Mouse (Mus musculus) heart, embryonic 12.5 days (tissue): ENCODE results near the gene Pik3cb. TPM values are rescaled to one million over a fixed set of nuclear protein-coding genes. Genes with fewer than 3 reads are reported as not detected.

Source experiments
- ATAC-seq: fragments of 200-750 bp; cut with Nextera tagmentation; 2 replicates; pipeline ENCODE4 v1.8.0; 2017; ENCODE audit warnings: moderate TSS enrichment, moderate library complexity; ENCODE audit not compliant: insufficient number of reproducible peaks, low FRiP score
- H3K27ac ChIP-seq: fragments of 300-500 bp; sonication (generic); 2 replicates; pipeline ENCODE4 v1.5.1; 2016; ENCODE audit warnings: mild to moderate bottlenecking, moderate library complexity; ENCODE audit not compliant: poor library complexity, severe bottlenecking
- H3K27me3 ChIP-seq: fragments of 300-500 bp; sonication (generic); replicated peaks from 2 replicates; pipeline ENCODE4 v1.6.1; 2016; ENCODE audit warnings: mild to moderate bottlenecking, moderate library complexity
- H3K36me3 ChIP-seq: fragments of 300-500 bp; sonication (generic); 2 replicates; pipeline ENCODE4 v1.6.1; 2016; ENCODE audit warnings: mild to moderate bottlenecking, moderate library complexity
- H3K4me1 ChIP-seq: fragments of 300-500 bp; sonication (generic); replicated peaks from 2 replicates; pipeline ENCODE4 v1.6.1; 2016; ENCODE audit warnings: mild to moderate bottlenecking
- H3K4me2 ChIP-seq: fragments of 300-500 bp; sonication (generic); 2 replicates; pipeline ENCODE4 v1.6.1; 2016; ENCODE audit warnings: mild to moderate bottlenecking, moderate library complexity
- H3K4me3 ChIP-seq: fragments of 300-500 bp; sonication (generic); 2 replicates; pipeline ENCODE4 v1.5.1; 2016; ENCODE audit warnings: mild to moderate bottlenecking
- H3K9ac ChIP-seq: fragments of 300-500 bp; sonication (generic); 2 replicates; pipeline ENCODE4 v1.6.1; 2016; ENCODE audit warnings: mild to moderate bottlenecking, moderate library complexity
- H3K9me3 ChIP-seq: fragments of 300-500 bp; sonication (generic); replicated peaks from 2 replicates; pipeline ENCODE4 v1.6.1; 2016; ENCODE audit warnings: mild to moderate bottlenecking, moderate library complexity
- WGBS: fragments of 180-500 bp; shearing (Covaris S2); methylation state at CpG from one replicate; pipeline ENCODE4 v1.1.7; 2016; 5-methylcytosine and 5-hydroxymethylcytosine counted together
- polyA plus RNA-seq: library from polyadenylated mRNA; unstranded; fragments of >200 nt; fragmentation: Nextera tagmentation; extraction: Ambion mirVana; gene quantifications from 2 replicates; pipeline ENCODE4 v1.2.1, GENCODE M21; 2016

The Pik3cb gene
- polyA plus RNA-seq, 1 experiment from 2014 or later: 2.5 TPM

DNA sequence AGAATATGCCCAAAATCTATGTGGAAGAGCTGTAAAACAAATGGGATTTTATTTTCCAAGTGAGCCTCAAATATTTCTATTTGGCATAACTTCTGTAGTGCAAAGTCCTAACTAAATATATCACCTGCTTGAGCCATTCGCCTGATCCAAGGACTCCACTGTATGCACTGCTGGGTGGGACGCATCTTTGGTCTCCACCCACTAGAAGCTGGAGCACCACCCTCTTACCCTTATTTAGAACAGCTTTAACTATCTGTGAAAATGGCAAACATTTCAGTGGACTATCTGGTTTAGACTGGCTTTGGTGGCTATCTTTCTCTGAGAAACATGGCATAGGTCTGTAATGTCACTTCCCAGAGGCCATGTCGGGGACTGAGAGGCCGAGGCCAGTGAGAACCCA, 97.8 kb downstream of the Pik3cb start:
- no peak for ATAC-seq
- WGBS: 87% methylated on average over 4 of the region's 4 CpGs

DNA sequence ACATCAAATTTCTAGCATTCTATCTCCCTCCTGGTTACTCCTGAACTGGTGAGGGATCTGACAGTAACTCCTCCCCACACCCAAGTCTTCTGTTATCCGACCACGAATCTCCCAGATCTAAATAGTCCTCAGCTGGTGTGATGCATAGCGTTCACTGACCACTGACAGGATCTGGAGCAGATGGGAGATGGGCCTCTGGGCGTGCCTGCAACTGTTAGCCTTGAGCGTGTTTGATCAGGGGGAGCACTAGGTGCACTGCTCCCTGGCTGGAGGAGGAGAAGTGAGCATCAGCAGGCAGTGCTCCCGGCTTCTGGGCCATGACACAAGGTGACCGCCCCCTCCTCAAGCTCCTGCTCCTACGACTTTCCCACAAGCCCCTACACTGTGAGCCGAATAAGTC, 98.4 kb downstream of the Pik3cb start:
- WGBS: 81% methylated on average over 9 of the region's 9 CpGs
- Histone ChIP-seq H3K36me3 (peaks cover 30% of the 10 kb centered on the region), H3K27ac (no peak overlapping the region), H3K4me3 (no peak overlapping the region), H3K9ac (no peak overlapping the region), H3K4me1 (no peaks in the 10 kb centered on the region), H3K27me3 (no peaks in the 10 kb centered on the region), H3K9me3 (no peaks in the 10 kb centered on the region), H3K4me2 (no peak overlapping the region)
- no peak for ATAC-seq

More for the DNA sequence above, 97.8 kb downstream of the Pik3cb start:
- no peak overlapping the region for H3K4me3 ChIP-seq
- H3K4me1 ChIP-seq: no peaks in the 10 kb centered on the region
- H3K9ac ChIP-seq: no peak overlapping the region
- H3K4me2 ChIP-seq: no peak overlapping the region
- H3K27ac ChIP-seq: no peak overlapping the region
- peaks cover 30% of the 10 kb centered on the region for H3K36me3 ChIP-seq
- no peaks in the 10 kb centered on the region for H3K27me3 ChIP-seq
- no peaks in the 10 kb centered on the region for H3K9me3 ChIP-seq

DNA sequence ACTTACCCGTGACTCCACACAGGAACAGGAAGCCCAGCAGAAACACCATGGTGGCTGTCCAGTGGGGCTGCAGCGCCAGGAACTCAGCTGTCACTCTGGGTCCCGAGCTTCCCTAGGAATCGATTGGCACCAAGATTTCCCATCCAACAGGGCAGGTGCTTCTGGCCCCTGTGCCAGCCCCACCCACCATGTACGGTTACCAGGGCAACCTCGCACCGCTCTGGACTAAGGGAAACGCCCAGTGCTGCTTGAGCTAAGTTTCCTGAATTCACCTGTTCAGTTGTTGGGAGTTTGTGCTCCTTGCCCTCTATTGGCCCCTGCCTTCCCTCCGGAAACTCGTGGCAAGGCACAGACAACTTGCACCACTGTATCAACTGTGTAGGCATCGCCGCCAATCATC, 104.8 kb downstream of the Pik3cb start, which contains the start of gene Gm1123:
TSS of gene Gm1123 (minus strand) at position 141 of the 400 bp plus-strand sequence.
- 77% methylated on average over 12 of the region's 12 CpGs for WGBS

DNA sequence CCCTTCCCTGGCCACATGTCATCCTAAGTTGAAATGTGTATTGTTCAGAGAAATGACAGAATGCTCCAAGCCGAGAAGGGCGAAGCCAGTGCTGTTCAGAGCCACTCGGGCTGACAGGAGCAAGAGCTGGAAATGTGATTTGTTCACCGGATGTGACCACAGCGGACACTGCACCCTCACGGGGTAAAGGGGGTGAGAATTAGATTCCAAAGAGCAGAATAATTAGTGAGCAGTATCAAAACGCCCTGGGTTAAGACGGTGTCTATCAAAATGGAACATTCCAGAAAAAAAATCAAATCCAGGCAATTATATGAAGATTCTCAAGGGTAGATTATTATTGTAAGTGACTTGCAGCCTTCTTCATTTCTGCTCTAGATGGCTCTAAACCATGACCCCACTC, 106.3 kb downstream of the Pik3cb start:
- Histone ChIP-seq H3K9ac (no peak overlapping the region), H3K4me3 (no peak overlapping the region), H3K9me3 (0 out of 2 replicates have a peak, but pooled peaks cover 2% of the 10 kb centered on the region), H3K27ac (no peak overlapping the region), H3K4me1 (no peaks in the 10 kb centered on the region), H3K4me2 (no peak overlapping the region), H3K27me3 (no peaks in the 10 kb centered on the region), H3K36me3 (peaks cover 3% of the 10 kb centered on the region)
- WGBS: 91% methylated on average over 8 of the region's 8 CpGs
- no peak for ATAC-seq

More for the DNA sequence above, 104.8 kb downstream of the Pik3cb start, which contains the start of gene Gm1123:
- H3K27me3 ChIP-seq: no peaks in the 10 kb centered on the region
- H3K36me3 ChIP-seq: peaks cover 14% of the 10 kb centered on the region
- no peak within 1 kb of the TSS for H3K4me3 ChIP-seq
- ATAC-seq: 0 out of 2 replicates have a peak, but pooled peaks have one; percentile 22
- no peak within 1 kb of the TSS for H3K9ac ChIP-seq
- no peak within 1 kb of the TSS for H3K4me2 ChIP-seq
- 0 out of 2 replicates have a peak, but pooled peaks cover under 1% of the 10 kb centered on the region for H3K9me3 ChIP-seq
- H3K27ac ChIP-seq: no peak within 1 kb of the TSS
- no peaks in the 10 kb centered on the region for H3K4me1 ChIP-seq

DNA sequence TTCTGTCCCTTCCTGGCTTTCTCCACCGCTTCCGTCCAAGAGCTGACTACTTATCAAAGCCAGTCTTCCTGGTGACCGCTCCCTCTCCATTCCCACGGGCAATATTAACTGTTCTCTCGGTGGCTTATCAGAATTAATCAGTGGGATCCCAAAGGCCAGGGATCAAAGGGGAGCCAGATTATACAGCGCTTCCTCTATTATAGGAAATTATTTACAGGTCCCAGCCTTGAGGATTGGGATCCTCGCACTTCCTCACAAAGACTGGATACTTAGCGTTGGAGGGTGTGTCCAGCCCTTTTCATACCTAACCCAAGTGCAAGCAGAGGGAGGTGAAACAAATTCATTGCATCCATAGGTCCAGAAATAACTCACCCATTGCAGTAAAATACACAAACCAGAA, 108.4 kb downstream of the Pik3cb start:
- Histone ChIP-seq H3K27ac (no peak overlapping the region), H3K9ac (no peak overlapping the region), H3K36me3 (no peaks in the 10 kb centered on the region), H3K9me3 (0 out of 2 replicates have a peak, but pooled peaks cover 2% of the 10 kb centered on the region), H3K4me1 (no peaks in the 10 kb centered on the region), H3K4me2 (no peak overlapping the region), H3K27me3 (no peaks in the 10 kb centered on the region), H3K4me3 (no peak overlapping the region)
- WGBS: 61% methylated on average over 8 of the region's 8 CpGs
- no peak for ATAC-seq

DNA sequence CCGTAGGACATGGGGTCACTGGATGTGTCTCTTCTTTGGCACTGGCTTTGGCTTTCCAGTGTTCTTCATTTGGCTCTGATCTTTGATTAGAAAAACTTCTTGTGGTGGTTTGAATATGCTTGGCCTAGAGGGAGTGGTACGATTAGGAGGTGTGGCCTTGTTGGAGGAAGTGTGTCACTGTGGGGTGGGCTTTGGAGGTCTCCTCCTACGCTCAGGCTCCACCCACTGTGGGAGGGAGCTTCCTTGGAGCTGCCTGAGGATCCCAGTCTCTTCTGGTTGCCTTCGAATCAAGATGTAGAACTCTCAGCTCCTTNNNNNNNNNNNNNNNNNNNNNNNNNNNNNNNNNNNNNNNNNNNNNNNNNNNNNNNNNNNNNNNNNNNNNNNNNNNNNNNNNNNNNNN, 118.7 kb downstream of the Pik3cb start:
- no peaks in the 10 kb centered on the region for H3K4me1 ChIP-seq
- H3K4me3 ChIP-seq: no peak overlapping the region
- no peaks in the 10 kb centered on the region for H3K36me3 ChIP-seq
- H3K9ac ChIP-seq: no peak overlapping the region
- no peaks in the 10 kb centered on the region for H3K9me3 ChIP-seq
- H3K4me2 ChIP-seq: no peak overlapping the region
- no peaks in the 10 kb centered on the region for H3K27me3 ChIP-seq
- no peak for ATAC-seq
- WGBS: 81% methylated on average over 4 of the region's 4 CpGs
- no peak overlapping the region for H3K27ac ChIP-seq

DNA sequence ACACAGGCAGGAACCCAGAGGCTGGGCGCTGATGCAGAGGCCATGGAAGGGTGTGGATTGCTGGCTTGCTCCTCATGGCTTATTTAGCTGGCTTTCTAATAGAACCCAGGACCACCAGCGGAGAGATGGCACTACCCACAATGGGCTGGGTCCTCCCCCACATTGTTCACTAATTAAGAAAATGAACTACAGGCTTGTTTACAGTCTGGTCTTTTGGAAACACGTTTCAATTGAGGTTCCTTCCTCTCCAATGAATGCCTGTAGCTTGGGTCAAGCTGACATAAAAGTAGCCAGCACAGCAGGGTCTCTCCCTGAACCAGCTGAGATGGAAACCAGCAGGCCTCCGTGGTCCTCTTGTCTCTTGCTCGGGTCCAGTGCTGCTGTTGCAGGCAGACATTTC, 119.3 kb downstream of the Pik3cb start:
- H3K4me3 ChIP-seq: no peak overlapping the region
- ATAC-seq: no peak
- H3K9ac ChIP-seq: no peak overlapping the region
- H3K4me1 ChIP-seq: no peaks in the 10 kb centered on the region
- H3K36me3 ChIP-seq: no peaks in the 10 kb centered on the region
- WGBS: 55% methylated on average over 5 of the region's 5 CpGs
- no peaks in the 10 kb centered on the region for H3K9me3 ChIP-seq
- H3K27ac ChIP-seq: no peak overlapping the region
- no peaks in the 10 kb centered on the region for H3K27me3 ChIP-seq
- no peak overlapping the region for H3K4me2 ChIP-seq

DNA sequence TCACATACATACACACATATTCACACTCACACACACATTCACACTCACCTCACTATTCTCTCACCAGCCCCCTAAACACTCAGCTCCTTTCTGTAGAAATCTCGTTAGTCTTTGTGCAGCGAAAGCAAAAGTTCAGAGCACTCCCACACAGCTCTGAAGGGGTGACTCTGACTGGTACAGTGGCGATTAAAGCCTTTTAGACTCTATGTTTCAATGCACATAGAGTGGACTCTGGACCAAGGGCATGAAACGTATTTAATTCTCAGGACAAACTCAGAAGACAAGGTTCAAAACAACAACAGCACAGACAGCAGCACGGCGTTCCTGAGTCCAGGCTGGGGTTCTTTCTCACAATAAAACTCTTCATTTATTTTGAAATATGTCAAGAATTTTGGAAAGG, 122.7 kb downstream of the Pik3cb start:
- 74% methylated on average over 6 of the region's 6 CpGs for WGBS
- no peaks in the 10 kb centered on the region for H3K4me1 ChIP-seq
- no peak for ATAC-seq

DNA sequence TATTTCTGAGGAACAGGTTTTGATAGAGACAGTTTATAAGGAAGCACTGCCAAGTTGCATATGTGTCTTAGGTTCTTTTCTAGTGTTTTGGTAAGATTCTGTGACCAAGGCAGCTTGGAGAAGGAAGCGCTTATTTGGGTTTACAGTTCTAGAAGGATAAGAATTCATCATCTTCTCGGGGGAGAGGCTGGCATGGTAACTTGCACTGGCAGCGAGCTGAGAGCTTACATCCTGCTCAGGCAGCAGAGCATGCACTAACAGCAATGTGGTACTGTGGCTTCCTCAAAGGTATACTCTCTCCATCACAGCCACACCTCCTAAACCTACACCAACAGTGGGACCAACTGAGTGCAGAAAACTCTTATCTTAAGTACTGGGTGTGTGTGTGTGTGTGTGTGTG, 123.7 kb downstream of the Pik3cb start:
- H3K36me3 ChIP-seq: no peaks in the 10 kb centered on the region

More for the DNA sequence above, 122.7 kb downstream of the Pik3cb start:
- H3K27ac ChIP-seq: no peak overlapping the region
- no peak overlapping the region for H3K4me3 ChIP-seq
- H3K36me3 ChIP-seq: no peaks in the 10 kb centered on the region
- no peak overlapping the region for H3K9ac ChIP-seq
- H3K9me3 ChIP-seq: no peaks in the 10 kb centered on the region
- H3K4me2 ChIP-seq: no peak overlapping the region
- H3K27me3 ChIP-seq: no peaks in the 10 kb centered on the region

DNA sequence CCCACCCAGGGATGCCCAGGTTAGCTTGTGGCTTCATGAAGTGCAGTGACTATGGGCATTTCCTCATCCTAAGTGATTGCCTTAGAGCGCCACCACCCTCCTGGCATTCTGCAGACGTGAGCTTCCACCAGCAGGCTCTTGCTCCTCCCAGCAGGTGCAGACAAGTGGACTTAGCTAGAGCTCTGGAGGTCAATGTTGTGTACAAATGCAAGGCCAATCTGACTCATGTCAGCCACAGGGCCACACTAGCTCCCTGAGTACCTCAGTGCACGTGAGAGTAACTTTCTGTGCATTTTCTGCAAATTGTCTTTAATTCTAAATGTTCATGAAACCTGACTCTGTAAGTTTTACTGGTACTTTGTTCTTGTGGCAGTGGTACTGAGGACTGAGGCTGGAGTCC, 124.1 kb downstream of the Pik3cb start:
- Histone ChIP-seq H3K9me3 (no peaks in the 10 kb centered on the region), H3K4me1 (no peaks in the 10 kb centered on the region), H3K27me3 (no peaks in the 10 kb centered on the region), H3K4me3 (no peak overlapping the region), H3K36me3 (no peaks in the 10 kb centered on the region), H3K9ac (no peak overlapping the region), H3K4me2 (no peak overlapping the region), H3K27ac (no peak overlapping the region)
- ATAC-seq: no peak
- 74% methylated on average over 3 of the region's 3 CpGs for WGBS

More for the DNA sequence above, 123.7 kb downstream of the Pik3cb start:
- WGBS: 68% methylated on average over 3 of the region's 3 CpGs
- no peaks in the 10 kb centered on the region for H3K9me3 ChIP-seq
- no peak for ATAC-seq
- no peak overlapping the region for H3K9ac ChIP-seq
- no peak overlapping the region for H3K4me3 ChIP-seq
- no peak overlapping the region for H3K4me2 ChIP-seq
- H3K27ac ChIP-seq: no peak overlapping the region
- no peaks in the 10 kb centered on the region for H3K27me3 ChIP-seq
- no peaks in the 10 kb centered on the region for H3K4me1 ChIP-seq

DNA sequence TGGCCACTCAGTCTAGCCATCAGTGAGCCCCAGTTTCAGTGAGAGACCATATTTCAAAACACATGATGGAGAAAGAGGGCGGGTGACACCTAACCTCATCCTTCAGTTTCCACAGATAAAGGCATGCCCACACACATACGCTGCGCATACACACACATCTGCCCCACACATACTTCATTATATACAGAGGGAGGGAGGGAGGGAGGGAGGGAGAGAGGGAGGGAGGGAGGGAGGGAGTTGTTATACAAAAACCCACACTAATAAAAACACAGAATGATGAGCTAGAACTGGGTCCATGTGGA, 130.6 kb downstream of the Pik3cb start:
- no peak overlapping the region for H3K27ac ChIP-seq
- H3K4me2 ChIP-seq: no peak overlapping the region
- no peak for ATAC-seq
- 88% methylated on average over 3 of the region's 3 CpGs for WGBS
- H3K4me1 ChIP-seq: no peaks in the 10 kb centered on the region
- no peaks in the 10 kb centered on the region for H3K27me3 ChIP-seq
- no peaks in the 10 kb centered on the region for H3K9me3 ChIP-seq
- H3K4me3 ChIP-seq: no peak overlapping the region
- H3K36me3 ChIP-seq: peaks cover 4% of the 10 kb centered on the region
- no peak overlapping the region for H3K9ac ChIP-seq

DNA sequence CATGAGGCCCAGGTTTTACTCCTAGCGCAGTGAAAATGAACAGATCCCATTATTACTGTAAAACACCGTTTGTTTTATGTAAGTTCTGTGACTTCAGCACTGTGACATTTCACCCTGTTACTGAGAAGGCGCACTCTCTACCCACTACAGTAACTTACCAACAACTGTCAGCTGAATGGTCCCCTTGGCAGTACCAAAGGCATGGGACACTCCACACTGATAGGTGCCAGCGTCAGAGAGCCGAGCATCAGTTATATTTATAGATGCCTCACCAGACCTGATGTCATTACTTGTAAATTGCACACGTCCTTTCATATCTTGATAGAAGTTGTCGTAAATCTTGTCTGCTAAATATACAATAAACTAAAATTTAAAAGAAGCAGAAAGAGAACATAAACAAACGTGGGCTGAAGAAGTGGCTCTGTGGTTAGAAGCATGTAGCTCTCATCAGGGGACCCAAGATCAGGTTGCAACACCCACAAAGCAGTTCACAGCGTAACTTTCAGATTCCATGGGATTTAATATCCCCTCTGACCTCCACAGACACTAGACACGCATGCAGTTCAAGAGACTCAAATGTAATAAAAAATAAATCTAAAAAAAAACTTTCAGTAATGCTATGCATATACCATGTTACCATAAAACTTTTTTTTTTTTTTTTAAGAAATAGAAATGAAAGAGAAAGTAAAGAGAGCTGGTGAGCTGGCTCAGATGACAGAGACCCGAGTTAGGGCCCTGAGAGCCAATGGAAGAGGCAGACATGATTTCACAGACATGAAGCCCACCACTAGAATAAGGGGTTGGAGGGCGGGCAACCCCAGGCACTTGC, 131.1 kb downstream of the Pik3cb start:
- ATAC-seq: no peak
- H3K36me3 ChIP-seq: peaks cover 4% of the 10 kb centered on the region
- H3K4me3 ChIP-seq: no peak overlapping the region
- H3K9me3 ChIP-seq: no peaks in the 10 kb centered on the region
- WGBS: 75% methylated on average over 12 of the region's 12 CpGs
- H3K9ac ChIP-seq: no peak overlapping the region
- no peaks in the 10 kb centered on the region for H3K27me3 ChIP-seq
- H3K27ac ChIP-seq: no peak overlapping the region
- H3K4me1 ChIP-seq: no peaks in the 10 kb centered on the region
- H3K4me2 ChIP-seq: no peak overlapping the region
